In genomic region chr2:27719601-27720000, GRCm38 (mm10) we compare ENCODE assay signal across 14 mouse cellular contexts. TPM values are rescaled to one million over a fixed set of nuclear protein-coding genes. Genes with fewer than 3 reads are reported as not detected.
DNase-seq lines count a peak whose midpoint lies in the region; ATAC-seq and TF ChIP-seq lines count a peak whose summit lies in the region.
"Had no signal": no experiment of that assay in that cellular context is flagged by ENCODE, and none has a peak within 500 bp of the region (broad histone marks: within the 10 kb centered on the region; RNA-seq: fewer than 3 reads in every experiment).

No protein-coding gene starts in this region.

- H3K27me3 ChIP-seq in hindbrain, embryonic 14.5 days (ENCODE audit: control insufficient read depth, insufficient read depth, low read length): no peaks in the 10 kb centered on the region
- no peaks in the 10 kb centered on the region for H3K27me3 ChIP-seq in hindbrain, embryonic 12.5 days
- no peaks in the 10 kb centered on the region for H3K27me3 ChIP-seq in stomach, postnatal 0 days (ENCODE audit: control insufficient read depth, insufficient read depth, low read length)

- no peak overlapping the region for H3K4me3 ChIP-seq in hindbrain, embryonic 14.5 days (replicated peaks; ENCODE audit: low read length)
- no peak overlapping the region for H3K4me3 ChIP-seq in hindbrain, embryonic 12.5 days
- no peak overlapping the region for H3K4me3 ChIP-seq in stomach, postnatal 0 days (ENCODE audit: low read depth, low read length)
- H3K4me3 ChIP-seq: left cerebral cortex, adult 2 months; myocyte had no signal

- no peaks in the 10 kb centered on the region for H3K9me3 ChIP-seq in hindbrain, embryonic 14.5 days (ENCODE audit: control insufficient read depth, low read length)
- H3K9me3 ChIP-seq in hindbrain, embryonic 12.5 days (replicated peaks): no peaks in the 10 kb centered on the region
- no peaks in the 10 kb centered on the region for H3K9me3 ChIP-seq in stomach, postnatal 0 days (ENCODE audit: control insufficient read depth, low read length)

- 25% methylated on average over 10 of the region's 10 CpGs for WGBS in hindbrain, embryonic 14.5 days
- WGBS in hindbrain, embryonic 12.5 days: 27% methylated on average over 10 of the region's 10 CpGs
- WGBS in stomach, postnatal 0 days: 22% methylated on average over 10 of the region's 10 CpGs

- no peaks in the 10 kb centered on the region for H3K36me3 ChIP-seq in hindbrain, embryonic 14.5 days (replicated peaks; ENCODE audit: control insufficient read depth, insufficient read depth)
- no peaks in the 10 kb centered on the region for H3K36me3 ChIP-seq in hindbrain, embryonic 12.5 days
- no peaks in the 10 kb centered on the region for H3K36me3 ChIP-seq in stomach, postnatal 0 days (ENCODE audit: control insufficient read depth, insufficient read depth, low read length)

- no peak overlapping the region for H3K4me2 ChIP-seq in hindbrain, embryonic 14.5 days (replicated peaks)
- no peak overlapping the region for H3K4me2 ChIP-seq in hindbrain, embryonic 12.5 days (replicated peaks)
- H3K4me2 ChIP-seq in stomach, postnatal 0 days (replicated peaks; ENCODE audit: low read depth): no peak overlapping the region

- H3K27ac ChIP-seq in hindbrain, embryonic 14.5 days: no peak overlapping the region
- H3K27ac ChIP-seq in hindbrain, embryonic 12.5 days: no peak overlapping the region
- peak overlapping the region; percentile 81; the same call in 1 of the 2 replicates for H3K27ac ChIP-seq in stomach, postnatal 0 days (replicated peaks)
- H3K27ac ChIP-seq: left cerebral cortex, adult 2 months had no signal

- no peak overlapping the region for H3K9ac ChIP-seq in hindbrain, embryonic 14.5 days
- H3K9ac ChIP-seq in hindbrain, embryonic 12.5 days: no peak overlapping the region
- 0 out of 2 replicates have a peak overlapping the region, but pooled peaks have one; percentile 14 for H3K9ac ChIP-seq in stomach, postnatal 0 days (ENCODE audit: low read length)

- no peak for ATAC-seq in cerebellum, adult (ENCODE audit: insufficient number of reproducible peaks, low FRiP score, low TSS enrichment)
- no peak for ATAC-seq in hindbrain, embryonic 14.5 days (ENCODE audit: low FRiP score)
- ATAC-seq in hindbrain, embryonic 12.5 days (ENCODE audit: low FRiP score): no peak
- no peak for ATAC-seq in stomach, postnatal 0 days (ENCODE audit: low FRiP score, low TSS enrichment)
- ATAC-seq: intestine, postnatal 0 days had no signal

- no peak for TF ChIP-seq CTCF in stomach, postnatal 0 days (IDR thresholded peaks at IDR 0.05; ENCODE audit: low read depth)

- peaks cover 27% of the 10 kb centered on the region for H3K4me1 ChIP-seq in hindbrain, embryonic 14.5 days (replicated peaks; ENCODE audit: control insufficient read depth, insufficient read depth, low read length)
- H3K4me1 ChIP-seq in hindbrain, embryonic 12.5 days: peaks cover 53% of the 10 kb centered on the region
- peaks cover 30% of the 10 kb centered on the region for H3K4me1 ChIP-seq in stomach, postnatal 0 days (replicated peaks; ENCODE audit: control insufficient read depth, insufficient read depth)

- TF ChIP-seq EP300 in stomach, postnatal 0 days (optimal IDR thresholded peaks at IDR 0.05): no peak

- DNase-seq in cerebellum, postnatal 10 days: peak; percentile 86 to 89
- DNase-seq in hindbrain, embryonic 14.5 days (ENCODE audit: low spot score): peak; percentile 50
- peak; percentile 63 for DNase-seq in urinary bladder, postnatal 14 days (ENCODE audit: low spot score)
- DNase-seq in urinary bladder, postnatal 4 days (ENCODE audit: low spot score in 2 of 2): no peak
- peak; percentile 50 for DNase-seq in stomach, postnatal 0 days (ENCODE audit: low spot score)
- no peak for DNase-seq in B cell, adult 2 months
- DNase-seq: heart, adult 11 months; right cerebral cortex, postnatal 4 days; thymus, postnatal 4 days had no signal

RNA-seq across cellular contexts. Expression of gene Rxra, which starts 43.4 kb away (rescaled TPM):
- 2.4 and 2.7 TPM in 2 replicates for polyA plus RNA-seq in hindbrain, embryonic 14.5 days (2014; fragmentation: Nextera tagmentation; extraction: Ambion mirVana)
- polyA plus RNA-seq in hindbrain, embryonic 12.5 days (2016; fragmentation: Nextera tagmentation; extraction: Ambion mirVana): 11.1 and 11.2 TPM in 2 replicates
- 8.7 and 10.5 TPM in 2 replicates for polyA plus RNA-seq in stomach, postnatal 0 days (2015; fragmentation: Nextera tagmentation; extraction: Ambion mirVana)

Comparison
In these comparisons a context has a peak if more than half of its experiments do, and no peak if none do; other contexts are left out.
1. DNase-seq: peak in cerebellum, postnatal 10 days (2 of 2), hindbrain, embryonic 14.5 days (single experiment), urinary bladder, postnatal 14 days (single experiment) and stomach, postnatal 0 days (single experiment); none in urinary bladder, postnatal 4 days (0 of 2) and B cell, adult 2 months (0 of 2).